Mouse (Mus musculus) bone marrow macrophage, adult 2 months (primary cell): ENCODE data around the gene Kmt2c.

Experiments used
- CTCF ChIP-seq: IDR thresholded peaks from 2 replicates; pipeline ENCODE4 v1.5.1; 2012; ENCODE audit warnings: low read depth, mild to moderate bottlenecking, low read length, moderate library complexity
- POLR2A ChIP-seq: IDR thresholded peaks from 2 replicates; pipeline ENCODE4 v1.6.1; 2012; ENCODE audit warnings: mild to moderate bottlenecking, low read depth, low read length, borderline replicate concordance

DNA sequence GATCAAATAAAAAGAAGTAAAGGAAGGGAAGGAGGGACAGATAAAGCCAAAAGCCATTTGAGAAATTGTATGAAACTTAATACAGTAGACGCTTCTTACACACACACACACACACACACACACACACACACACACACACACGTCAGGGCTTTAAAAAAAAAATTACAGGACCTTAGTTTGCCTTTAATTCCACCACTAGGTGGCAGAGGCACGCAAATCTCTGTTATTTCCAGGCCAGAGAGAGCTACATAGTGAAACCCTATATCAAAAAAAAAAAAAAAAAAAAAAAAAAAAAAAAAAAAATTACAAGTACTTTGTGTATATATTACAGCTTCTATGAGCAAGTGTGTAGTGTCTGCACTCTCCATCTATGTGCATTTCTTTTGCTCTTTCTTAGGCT, 62.5 kb downstream of the Kmt2c start:
- TF ChIP-seq CTCF (no peak), POLR2A (no peak)
